Mouse (Mus musculus) heart, embryonic 14.5 days (tissue): ENCODE results near the gene Sirt7. TPM values are rescaled to one million over a fixed set of nuclear protein-coding genes. Genes with fewer than 3 reads are reported as not detected.
A peak's percentile ranks its signal among the peaks of the same experiment; 100 is the strongest.

Source experiments
- ATAC-seq: fragments of 200-750 bp; cut with Nextera tagmentation; 2 replicates; pipeline ENCODE4 v1.8.0; 2017; ENCODE audit warnings: low read depth, moderate TSS enrichment; ENCODE audit not compliant: insufficient number of reproducible peaks, insufficient read depth, low FRiP score
- H3K27ac ChIP-seq, 2 experiments: fragments of 200-500 bp in 1 of 2; fragments of 300-500 bp in 1 of 2; sonication (generic) in 1 of 2; replicated peaks in 1 of 2; 2 replicates each; pipeline ENCODE4 v1.5.1; 2012 to 2014; ENCODE audit warnings: low read depth in 2 of 2, low read length in 2 of 2, control low read depth in 1 of 2, mild to moderate bottlenecking in 1 of 2, mixed read lengths in 1 of 2; ENCODE audit not compliant: control insufficient read depth in 1 of 2, insufficient read depth in 1 of 2
- H3K27me3 ChIP-seq: fragments of 300-500 bp; sonication (generic); 2 replicates; pipeline ENCODE4 v1.6.1; 2014; ENCODE audit warnings: mild to moderate bottlenecking, low read length, control low read depth; ENCODE audit not compliant: control insufficient read depth, insufficient read depth
- H3K36me3 ChIP-seq: fragments of 300-500 bp; sonication (generic); 2 replicates; pipeline ENCODE4 v1.6.1; 2014; ENCODE audit warnings: mild to moderate bottlenecking, control low read depth, low read length, mixed read lengths; ENCODE audit not compliant: control insufficient read depth, insufficient read depth
- H3K4me1 ChIP-seq, 2 experiments: fragments of 200-500 bp in 1 of 2; fragments of 300-500 bp in 1 of 2; sonication (generic) in 1 of 2; 2 replicates each; pipeline ENCODE4 v1.6.1; 2012 to 2014; ENCODE audit warnings: low read length in 2 of 2, control low read depth in 1 of 2, mixed read lengths in 1 of 2; ENCODE audit not compliant: control insufficient read depth in 2 of 2, insufficient read depth in 2 of 2
- H3K4me2 ChIP-seq: fragments of 300-500 bp; sonication (generic); 2 replicates; pipeline ENCODE4 v1.6.1; 2014; ENCODE audit warnings: mild to moderate bottlenecking, low read length
- H3K4me3 ChIP-seq, 2 experiments: fragments of 200-500 bp in 1 of 2; fragments of 300-500 bp in 1 of 2; sonication (generic) in 1 of 2; 2 replicates each; pipeline ENCODE4 v1.5.1; 2012 to 2014; ENCODE audit warnings: low read length in 2 of 2, mild to moderate bottlenecking in 2 of 2, control low read depth in 1 of 2, low read depth in 1 of 2, moderate library complexity in 1 of 2; ENCODE audit not compliant: control insufficient read depth in 1 of 2, insufficient read depth in 1 of 2
- H3K9ac ChIP-seq: fragments of 300-500 bp; sonication (generic); 2 replicates; pipeline ENCODE4 v1.6.1; 2014; ENCODE audit warnings: mild to moderate bottlenecking, low read length
- H3K9me3 ChIP-seq: fragments of 300-500 bp; sonication (generic); 2 replicates; pipeline ENCODE4 v1.6.1; 2016; ENCODE audit warnings: low read length, control low read depth; ENCODE audit not compliant: control insufficient read depth
- WGBS: fragments of 180-500 bp; shearing (Covaris S2); extraction: QIAGEN DNeasy Blood & Tissue Kit; methylation state at CpG from one replicate; pipeline ENCODE4 v1.1.7; 2014; 5-methylcytosine and 5-hydroxymethylcytosine counted together
- polyA plus RNA-seq: library from polyadenylated mRNA; unstranded; fragments of >200 nt; fragmentation: Nextera tagmentation; extraction: Ambion mirVana; gene quantifications from 2 replicates; pipeline ENCODE4 v1.2.1, GENCODE M21; 2014

The Sirt7 gene
- polyA plus RNA-seq, 1 experiment from 2014 or later = 18.5 TPM

DNA sequence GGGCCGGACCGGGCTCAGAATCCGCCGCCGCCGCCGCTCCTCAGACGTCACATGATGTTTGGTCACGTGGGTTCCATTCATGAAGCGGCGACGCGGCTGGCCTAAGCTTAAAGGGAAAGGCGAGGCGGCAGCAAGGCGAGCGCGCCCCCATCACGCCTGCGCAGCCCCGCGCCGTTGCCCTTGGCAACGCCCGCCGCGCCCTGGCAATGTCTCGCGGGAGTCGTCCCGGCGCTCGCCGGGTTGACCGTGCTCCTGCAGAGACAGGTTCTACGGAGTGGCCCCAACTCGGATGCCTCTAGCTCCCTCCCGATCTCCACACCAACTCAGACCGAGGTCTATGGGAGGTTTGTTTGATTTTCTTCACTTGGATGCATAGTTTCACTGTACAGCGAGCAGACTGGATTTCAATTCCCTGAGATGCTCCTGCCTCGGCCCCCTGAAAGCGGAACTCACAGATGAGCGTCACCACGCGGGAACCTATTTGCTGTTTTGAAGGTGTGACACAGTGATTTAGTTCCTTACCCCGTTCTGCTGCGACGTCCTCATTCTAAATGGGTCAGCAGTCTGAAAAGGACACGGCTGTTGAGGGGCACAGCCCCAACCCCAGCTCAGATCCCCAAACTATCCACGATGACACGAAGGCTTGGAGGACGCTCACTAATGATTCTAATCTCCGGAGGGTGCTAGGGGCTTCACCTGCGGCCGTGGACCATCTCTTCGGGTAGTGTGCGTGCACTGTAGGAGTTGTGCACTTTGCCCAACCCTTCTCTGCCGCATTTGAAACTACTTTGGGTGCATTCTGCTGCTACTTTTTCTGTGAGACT lies 8.7 kb upstream of the Sirt7 start, which contains the start of gene Mafg:
Gene Mafg (minus strand): TSS at position 81 of the 824 bp plus-strand sequence.
- WGBS = 9% methylated on average over 58 of the region's 58 CpGs
- no peaks in the 10 kb centered on the region for H3K9me3 ChIP-seq
- peak; percentile 83 for ATAC-seq

DNA sequence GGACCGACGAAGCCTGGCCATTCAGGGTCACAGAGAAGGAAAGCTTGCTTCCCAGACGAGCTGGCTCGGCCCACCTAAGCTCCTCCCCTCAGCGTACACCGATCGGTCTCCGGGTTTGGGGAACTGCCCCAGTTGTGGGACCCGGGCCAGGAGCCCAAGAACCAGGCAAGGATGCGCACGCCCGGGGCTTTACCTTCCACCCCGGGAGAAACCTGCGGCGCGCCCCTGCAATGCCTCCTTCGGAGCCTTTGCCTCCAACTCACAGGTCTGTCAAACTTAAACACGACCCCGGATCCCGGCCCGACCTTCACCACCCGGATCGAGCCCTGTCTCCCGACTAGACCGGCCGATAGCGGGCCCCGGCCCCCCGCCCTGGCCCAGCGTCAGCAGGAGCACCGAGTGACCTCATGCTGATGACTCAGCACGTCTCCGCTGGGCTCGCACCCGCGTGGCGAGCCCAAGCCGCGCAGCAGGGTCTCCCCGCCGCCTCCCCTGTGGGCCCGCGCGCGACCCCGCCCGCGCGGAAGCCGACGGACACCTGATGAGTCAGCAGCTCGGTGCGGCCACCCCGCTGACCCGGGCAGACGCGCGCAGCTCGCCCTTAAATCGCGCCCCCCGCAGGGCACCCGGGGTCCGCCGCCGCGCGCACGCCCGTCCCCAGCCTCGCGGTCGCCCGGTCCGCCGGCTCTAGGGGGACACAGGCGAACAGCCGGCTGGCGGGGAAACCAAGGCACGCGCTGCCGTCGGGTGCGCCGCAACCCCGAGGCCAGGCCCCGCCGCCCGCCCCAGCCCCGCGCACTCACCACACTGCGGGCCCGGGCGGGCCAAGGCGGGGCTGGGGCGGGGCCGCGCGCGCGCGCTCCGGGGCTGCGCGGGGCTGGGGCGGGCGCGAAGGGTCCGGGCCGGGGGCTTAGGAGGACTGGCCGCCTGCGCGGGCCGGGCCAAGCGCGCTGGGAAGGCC lies 7.8 kb upstream of the Sirt7 start:
- peaks cover 11% of the 10 kb centered on the region for H3K36me3 ChIP-seq
- H3K9ac ChIP-seq = peak overlapping the region; percentile 94
- WGBS = under 1% methylated on average over 76 of the region's 116 CpGs
- peak overlapping the region; percentile 87 to 92 for H3K4me3 ChIP-seq
- H3K4me2 ChIP-seq = peak overlapping the region; percentile 76
- ATAC-seq = peak; percentile 71
- peaks cover 25 to 31% of the 10 kb centered on the region in 2 experiments for H3K4me1 ChIP-seq
- H3K9me3 ChIP-seq = no peaks in the 10 kb centered on the region
- H3K27me3 ChIP-seq = no peaks in the 10 kb centered on the region
- H3K27ac ChIP-seq = peak overlapping the region; percentile 75 to 86

More for the DNA sequence above, 8.7 kb upstream of the Sirt7 start, which contains the start of gene Mafg:
- Histone ChIP-seq H3K4me3 (peak within 1 kb of the TSS; percentile 87 to 92), H3K4me2 (peak within 1 kb of the TSS; percentile 76), H3K36me3 (peaks cover 8% of the 10 kb centered on the region), H3K4me1 (peaks cover 25 to 31% of the 10 kb centered on the region in 2 experiments), H3K9ac (peak within 1 kb of the TSS; percentile 94), H3K27me3 (no peaks in the 10 kb centered on the region), H3K27ac (peak within 1 kb of the TSS; percentile 75 to 86)

DNA sequence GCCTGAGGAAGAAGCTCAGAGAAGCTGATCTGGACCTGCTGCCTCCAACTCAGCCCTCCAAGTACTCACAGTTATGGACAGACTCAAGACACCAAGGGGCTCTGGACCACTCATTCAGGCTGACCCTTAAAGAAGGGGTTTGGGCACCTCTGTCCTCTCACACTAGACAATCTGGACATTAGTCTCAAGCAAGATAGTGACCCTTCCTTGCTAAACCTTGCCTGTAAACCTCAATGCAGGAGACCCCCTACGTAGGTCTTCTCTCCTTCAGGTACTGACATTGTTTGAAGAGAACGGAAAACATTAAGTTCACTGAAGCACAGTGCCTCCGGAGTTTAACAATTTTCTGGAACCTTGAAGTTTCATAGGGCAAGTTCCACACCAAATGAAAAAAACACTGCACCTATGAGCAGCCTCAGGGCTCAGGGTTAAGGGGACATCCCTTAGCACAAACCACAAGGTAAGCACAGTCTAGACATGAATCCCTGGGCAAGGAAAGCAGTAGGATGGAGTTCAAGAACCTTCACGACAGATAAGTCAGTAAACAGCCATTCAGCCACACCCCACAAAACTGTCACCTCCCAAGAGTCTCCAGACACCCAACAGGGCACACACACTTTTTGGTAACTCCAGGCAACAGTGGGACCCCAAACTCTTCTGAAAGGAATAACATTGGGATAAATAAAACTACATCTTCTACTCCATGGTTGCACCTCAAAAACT lies 6.8 kb upstream of the Sirt7 start:
- Histone ChIP-seq H3K27ac (peak overlapping the region; percentile 17 to 86; a peak in 3 of 4 replicates), H3K9ac (peak overlapping the region; percentile 94), H3K27me3 (no peaks in the 10 kb centered on the region), H3K4me2 (peak overlapping the region; percentile 76), H3K4me1 (peaks cover 25 to 31% of the 10 kb centered on the region in 2 experiments), H3K36me3 (peaks cover 21% of the 10 kb centered on the region), H3K9me3 (no peaks in the 10 kb centered on the region), H3K4me3 (peak overlapping the region; percentile 87 to 92)
- no peak for ATAC-seq
- 69% methylated on average over 4 of the region's 4 CpGs for WGBS

DNA sequence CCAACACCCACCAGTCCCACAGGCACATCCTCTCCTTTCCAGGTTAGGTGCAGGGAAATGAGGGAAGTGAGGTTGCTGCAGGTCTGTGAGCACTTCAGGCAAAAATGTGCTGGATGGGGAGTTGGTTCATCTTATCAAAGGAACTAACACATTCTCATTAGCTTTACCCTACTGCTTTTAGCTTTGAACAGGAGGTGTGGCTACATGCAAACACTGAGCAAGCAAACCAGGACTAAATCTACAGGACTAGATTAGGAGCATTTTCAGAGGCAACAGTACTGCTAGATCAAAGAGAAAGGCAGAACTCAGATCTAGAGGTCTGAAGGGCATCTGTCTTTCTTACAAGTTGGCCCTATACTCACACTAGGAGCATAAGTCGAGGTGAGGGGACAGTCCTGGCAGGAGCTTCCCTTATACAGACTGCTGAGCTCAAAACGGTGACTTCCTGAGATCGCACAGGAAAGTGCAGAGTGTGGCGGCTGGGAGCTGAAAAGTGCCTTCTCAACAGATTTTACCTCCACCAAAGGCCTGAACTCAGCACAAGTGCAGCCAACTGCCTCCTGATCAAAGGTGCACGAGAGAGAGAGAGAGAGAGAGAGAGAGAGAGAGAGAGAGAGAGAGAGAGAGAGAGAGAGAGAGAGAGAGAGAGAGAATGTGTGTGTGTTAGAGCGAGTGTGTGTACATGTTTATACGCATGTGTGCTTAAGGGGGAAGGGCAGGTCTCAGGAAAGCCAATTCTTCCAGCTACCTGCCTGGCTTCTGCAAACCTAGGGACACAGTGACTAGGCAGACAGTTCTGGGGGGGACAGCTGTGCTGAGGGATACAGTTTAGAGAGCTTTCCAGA lies 6.1 kb upstream of the Sirt7 start:
- Histone ChIP-seq H3K9ac (peak overlapping the region; percentile 94), H3K4me2 (peak overlapping the region; percentile 76), H3K36me3 (peaks cover 21% of the 10 kb centered on the region), H3K4me1 (peaks cover 25 to 31% of the 10 kb centered on the region in 2 experiments), H3K27ac (peak overlapping the region in 1 of 2 experiments; percentile 86; a peak in 3 of 4 replicates), H3K4me3 (peak overlapping the region in 1 of 2 experiments; percentile 87; a peak in 1 of 4 replicates), H3K27me3 (no peaks in the 10 kb centered on the region), H3K9me3 (no peaks in the 10 kb centered on the region)
- WGBS = 31% methylated on average over 7 of the region's 7 CpGs
- ATAC-seq = no peak

DNA sequence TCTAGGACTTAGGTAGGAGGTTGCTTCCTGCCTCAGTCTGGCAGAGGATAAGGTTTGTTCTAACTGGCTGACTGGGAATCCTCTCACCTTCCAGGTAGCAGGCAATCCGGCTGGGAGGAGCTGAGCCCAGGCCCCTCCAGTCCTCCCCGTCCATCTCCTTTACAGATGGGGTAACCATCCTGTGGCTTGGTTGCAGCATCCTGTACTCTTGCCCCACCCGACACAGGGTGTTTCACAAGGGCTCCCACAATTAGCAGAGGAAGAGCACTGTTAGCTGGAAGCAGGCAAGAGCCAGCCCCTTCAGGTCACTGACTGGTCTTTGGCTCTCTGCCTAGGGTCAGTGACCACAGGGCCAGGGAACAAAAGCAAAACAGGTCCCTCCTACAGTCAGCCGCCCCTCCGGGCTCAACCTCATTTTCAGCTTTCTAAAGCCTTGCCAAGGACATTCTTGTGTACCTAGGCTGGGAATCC lies 5.4 kb upstream of the Sirt7 start:
- ATAC-seq = no peak
- H3K36me3 ChIP-seq = peaks cover 21% of the 10 kb centered on the region
- peaks cover 26 to 36% of the 10 kb centered on the region in 2 experiments for H3K4me1 ChIP-seq
- H3K4me3 ChIP-seq = 0 out of 4 replicates have a peak overlapping the region, but pooled peaks of 1 of the 2 experiments have one; percentile 2
- H3K4me2 ChIP-seq = peak overlapping the region; percentile 76
- H3K9me3 ChIP-seq = no peaks in the 10 kb centered on the region
- H3K27ac ChIP-seq = peak overlapping the region; percentile 9 to 63; a peak in 3 of 4 replicates
- WGBS = 41% methylated on average over 5 of the region's 5 CpGs
- no peaks in the 10 kb centered on the region for H3K27me3 ChIP-seq
- H3K9ac ChIP-seq = peak overlapping the region; percentile 66

DNA sequence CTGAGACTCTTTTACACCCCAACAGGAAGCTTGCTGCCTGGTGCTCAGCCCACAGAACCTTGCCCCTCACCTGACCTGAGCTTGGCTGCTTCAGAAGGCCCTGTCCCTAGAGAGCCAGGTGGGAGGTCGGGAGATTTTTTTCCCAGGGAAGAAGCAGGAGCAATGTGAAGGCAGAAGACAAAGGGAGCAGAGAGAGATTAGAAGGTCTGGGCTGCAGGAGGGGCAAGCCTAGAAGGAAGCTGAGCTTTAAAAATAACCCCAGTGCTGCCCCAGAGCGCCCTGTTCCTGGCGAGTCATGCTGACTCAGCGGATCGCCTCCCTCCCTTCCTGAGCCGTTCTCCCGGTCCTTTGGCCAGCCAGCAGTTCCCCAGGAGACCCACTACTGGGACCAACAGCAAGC lies 4.9 kb upstream of the Sirt7 start:
- peak overlapping the region; percentile 66 for H3K9ac ChIP-seq
- no peak for ATAC-seq
- peaks cover 30 to 41% of the 10 kb centered on the region in 2 experiments for H3K4me1 ChIP-seq
- H3K36me3 ChIP-seq = peaks cover 21% of the 10 kb centered on the region
- no peak overlapping the region for H3K4me3 ChIP-seq
- no peaks in the 10 kb centered on the region for H3K9me3 ChIP-seq
- H3K27me3 ChIP-seq = no peaks in the 10 kb centered on the region
- H3K27ac ChIP-seq = peak overlapping the region; percentile 49 to 63
- peak overlapping the region; percentile 76 for H3K4me2 ChIP-seq
- 11% methylated on average over 7 of the region's 7 CpGs for WGBS
